Mouse (Mus musculus) testis, postnatal 10 days (tissue): ENCODE measurements at regions not wholly inside any gene's neighbourhood (a gene's known extent, or its start where the extent isn't known, plus 50 kb on each side); places are given as distances from the start of the nearest gene placed in this dataset.

ENCODE experiments used
- DNase-seq: peaks from one replicate; pipeline ENCODE4 v3.0.0; 2021; ENCODE audit warnings: low spot score

GRCm38 (mm10) chr4:56686141-56686540 lies 53.7 kb upstream of the Gm26657 start:
- no peak for DNase-seq

GRCm38 (mm10) chr4:56685696-56686095 lies 54.2 kb upstream of the Gm26657 start:
- DNase-seq = no peak

- peak; percentile 90 for DNase-seq
These were observed 54.7 kb upstream of the Gm26657 start for GRCm38 (mm10) chr4:56685123-56685522.

- no peak for DNase-seq
These were observed 55.8 kb upstream of the Gm26657 start for GRCm38 (mm10) chr4:56684031-56684430.

GRCm38 (mm10) chr4:56681121-56681520 lies 58.7 kb upstream of the Gm26657 start:
- no peak for DNase-seq

GRCm38 (mm10) chr4:56673868-56674267 lies 66.0 kb upstream of the Gm26657 start:
- no peak for DNase-seq

GRCm38 (mm10) chr4:56664921-56665320 lies 74.9 kb upstream of the Gm26657 start:
- DNase-seq = no peak

- no peak for DNase-seq
These were observed 78.1 kb upstream of the Gm26657 start for GRCm38 (mm10) chr4:56661816-56662215.

- DNase-seq = no peak
These were observed 82.8 kb upstream of the Gm26657 start for GRCm38 (mm10) chr4:56657046-56657445.

GRCm38 (mm10) chr4:56654327-56654726 lies 85.5 kb upstream of the Gm26657 start:
- DNase-seq = no peak

- no peak for DNase-seq
These were observed 87.1 kb upstream of the Gm26657 start for GRCm38 (mm10) chr4:56652819-56653218.

- no peak for DNase-seq
These were observed 90.1 kb upstream of the Gm26657 start for GRCm38 (mm10) chr4:56649731-56650130.

- no peak for DNase-seq
These were observed 95.6 kb upstream of the Gm26657 start for GRCm38 (mm10) chr4:56643999-56644962.

- no peak for DNase-seq
These were observed 96.4 kb upstream of the Gm26657 start for GRCm38 (mm10) chr4:56643491-56643890.

GRCm38 (mm10) chr4:56639709-56640108 lies 100.2 kb upstream of the Gm26657 start:
- no peak for DNase-seq

- DNase-seq = no peak
These were observed 101.0 kb upstream of the Gm26657 start for GRCm38 (mm10) chr4:56638704-56639478.

- DNase-seq = no peak
These were observed 103.6 kb upstream of the Gm26657 start for GRCm38 (mm10) chr4:56636265-56636664.

GRCm38 (mm10) chr4:56633528-56633927 lies 106.3 kb upstream of the Gm26657 start:
- no peak for DNase-seq

GRCm38 (mm10) chr4:56630251-56630650 lies 109.6 kb upstream of the Gm26657 start:
- DNase-seq = no peak

GRCm38 (mm10) chr4:56627206-56627605 lies 112.7 kb upstream of the Gm26657 start:
- DNase-seq = no peak

- no peak for DNase-seq
These were observed 118.1 kb upstream of the Gm26657 start for GRCm38 (mm10) chr4:56621782-56622181.

- DNase-seq = no peak
These were observed 118.5 kb upstream of the Gm26657 start for GRCm38 (mm10) chr4:56621356-56621755.

- DNase-seq = no peak
These were observed 119.2 kb upstream of the Gm26657 start for GRCm38 (mm10) chr4:56620628-56621027.
